In the genomic region with DNA sequence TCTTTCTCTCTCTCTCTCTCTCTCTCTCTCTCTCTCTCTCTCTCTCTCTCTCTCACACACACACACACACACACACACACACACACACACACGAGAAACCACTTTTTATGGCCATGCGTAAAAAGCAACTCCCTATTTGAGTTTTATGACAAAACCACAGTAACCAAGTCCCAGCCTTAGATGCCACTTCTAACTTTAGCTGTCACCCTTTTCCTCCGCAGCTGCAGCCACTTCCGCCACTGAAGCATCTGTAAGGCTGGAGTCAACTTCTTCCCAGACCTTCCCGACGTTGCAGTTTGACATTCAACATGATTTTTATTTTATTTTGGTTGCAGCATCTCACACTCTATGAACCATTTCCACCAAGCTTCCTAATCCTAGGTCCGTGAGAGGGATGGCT, we compare ENCODE assay signal across 24 mouse cellular contexts.
DNase-seq lines count a peak whose midpoint lies in the region; ATAC-seq and TF ChIP-seq lines count a peak whose summit lies in the region.
"Had no signal": no experiment of that assay in that cellular context is flagged by ENCODE, and none has a peak within 500 bp of the region (broad histone marks: within the 10 kb centered on the region; RNA-seq: fewer than 3 reads in every experiment).

No protein-coding gene starts in this region.

- ATAC-seq in CD4-positive, CD25-positive, alpha-beta regulatory T cell, adult 4 months, result no peak
- ATAC-seq in granulocyte monocyte progenitor cell, adult 5-6 weeks (replicated peaks; ENCODE audit: poor library complexity, severe bottlenecking), result peak; percentile 14; the same call in 1 of the 2 replicates
- peak; percentile 43; the same call in 1 of the 2 replicates for ATAC-seq in megakaryocyte progenitor cell, adult 5-6 weeks (replicated peaks; ENCODE audit: poor library complexity)
- ATAC-seq: forebrain, embryonic 13.5 days; liver, postnatal 0 days had no signal

- no peak overlapping the region for H3K27ac ChIP-seq in layer of hippocampus, adult 2 months
- H3K27ac ChIP-seq: forebrain, embryonic 13.5 days; heart, embryonic 13.5 days; hindbrain, embryonic 15.5 days; kidney, postnatal 0 days; neural tube, embryonic 13.5 days; stomach, embryonic 15.5 days had no signal

- no peak overlapping the region for H3K4me3 ChIP-seq in layer of hippocampus, adult 2 months
- H3K4me3 ChIP-seq: forebrain, embryonic 13.5 days; heart, embryonic 13.5 days; hindbrain, embryonic 15.5 days; neural tube, embryonic 13.5 days; stomach, embryonic 15.5 days had no signal

- TF ChIP-seq CTCF in layer of hippocampus, adult 2 months (conservative IDR thresholded peaks at IDR 0.05), result no peak

- DNase-seq in CD4-positive, CD25-positive, alpha-beta regulatory T cell, adult 2 months (ENCODE audit: low read depth, low spot score), result peak; percentile 33
- DNase-seq in thymus, postnatal 14 days, result peak; percentile 66
- DNase-seq in adrenal gland, adult (ENCODE audit: inconsistent age in 2 of 2, low spot score in 1 of 2), result no peak
- no peak for DNase-seq in frontal cortex, postnatal 14 days (ENCODE audit: low spot score in 2 of 2)
- no peak for DNase-seq in layer of hippocampus, adult 2 months (ENCODE audit: low spot score in 2 of 2)
- DNase-seq: adrenal gland, postnatal 14 days; cerebellum, adult 18-20 months; gastrocnemius, postnatal 10 days; heart, adult 18-20 months; kidney, adult 11 months; layer of hippocampus, postnatal 36 days; liver; liver, postnatal 0 days; lung, postnatal 10 days; right cerebral cortex, adult 18-20 months had no signal

Comparison
In these comparisons a context has a peak if more than half of its experiments do, and no peak if none do; other contexts are left out.
1. DNase-seq: peak in CD4-positive, CD25-positive, alpha-beta regulatory T cell, adult 2 months (single experiment) and thymus, postnatal 14 days (single experiment); none in adrenal gland, adult (0 of 2), frontal cortex, postnatal 14 days (0 of 2) and layer of hippocampus, adult 2 months (0 of 2).